Mouse (Mus musculus) c-Kit-positive CD71-positive TER-119-negative erythroid progenitor cells, embryonic 14.5 days (primary cell): Measurements from ENCODE around the gene Recql5.

Experiments used
- DNase-seq: peaks from one replicate; pipeline ENCODE4 v3.0.0-alpha.2; 2013; ENCODE audit warnings: low read depth

Gene Recql5

DNA sequence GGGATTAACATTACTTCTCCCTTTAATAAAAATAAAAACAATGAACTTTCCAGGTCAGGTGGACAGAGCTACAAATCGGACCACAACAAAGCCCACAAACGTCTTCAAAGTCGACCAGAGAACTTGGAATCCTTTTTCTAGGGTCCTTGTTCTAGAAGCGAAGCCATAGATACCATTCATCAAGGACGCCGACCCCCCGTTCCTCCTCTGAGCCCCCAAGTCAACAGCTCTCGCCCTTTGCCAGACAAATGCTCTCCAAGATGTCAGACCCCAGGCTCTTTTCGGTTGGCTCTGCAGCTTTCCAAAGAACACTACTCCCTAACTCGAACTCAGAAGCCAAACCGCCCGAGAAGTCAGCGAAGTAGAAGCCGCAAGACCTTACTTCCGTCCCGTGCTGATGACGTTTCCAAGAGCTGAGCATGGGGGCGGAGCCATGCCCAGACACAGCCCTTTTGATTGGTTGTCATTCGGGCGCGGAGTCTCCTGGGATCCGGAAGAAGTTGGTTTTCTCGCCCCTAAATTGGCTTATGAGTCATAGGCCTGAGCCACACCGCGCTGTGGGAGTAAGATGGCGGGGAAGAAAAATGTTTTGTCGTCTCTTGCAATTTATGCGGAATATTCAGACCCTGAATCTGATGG, at the start of gene Recql5, which contains the start of gene Sap30bp:
TSS of gene Recql5 (minus strand) at position 370 of the 639 bp plus-strand sequence.
TSS of gene Sap30bp (plus strand) at position 175 of the 639 bp plus-strand sequence.
- peak; percentile 99 for DNase-seq

DNA sequence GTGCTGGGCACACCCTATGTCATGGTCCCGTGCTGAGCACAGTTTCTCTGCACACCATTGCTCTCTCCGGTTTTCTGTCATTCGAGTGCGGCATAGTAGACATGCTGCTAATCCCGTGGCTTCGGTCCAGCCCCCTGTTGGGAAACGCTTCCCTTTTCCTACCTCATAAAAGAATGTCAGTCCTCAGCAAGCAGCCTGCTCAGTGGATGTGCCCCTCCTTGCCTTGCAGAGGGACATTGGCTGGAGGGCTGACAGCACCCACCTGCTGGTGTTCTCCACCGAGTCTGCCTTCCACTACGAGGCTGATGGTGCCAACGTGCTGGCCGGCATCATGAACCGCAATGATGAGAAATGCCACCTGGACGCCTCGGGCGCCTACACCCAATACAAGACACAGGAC, 49.2 kb upstream of the Recql5 start:
- no peak for DNase-seq

DNA sequence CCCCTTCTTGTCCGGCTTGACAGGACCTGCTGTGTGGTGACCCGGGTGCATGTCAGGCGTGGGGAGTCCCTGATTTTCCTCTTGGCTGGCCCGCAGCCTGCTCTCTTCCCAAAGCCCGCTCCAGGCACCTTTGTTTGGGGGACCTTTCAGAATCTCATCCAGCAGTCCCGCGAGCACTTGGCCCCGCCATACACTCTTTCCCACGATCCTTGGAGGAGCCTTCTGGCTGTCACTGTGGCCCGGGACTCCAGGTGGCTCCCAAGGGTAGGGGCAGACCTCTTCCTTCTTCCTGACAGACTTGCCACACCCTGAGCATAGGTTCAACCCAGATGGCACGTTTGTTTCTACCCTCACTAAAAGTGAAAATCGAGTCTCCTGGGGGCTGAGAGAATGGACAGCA, 42.3 kb upstream of the Recql5 start:
- no peak for DNase-seq

DNA sequence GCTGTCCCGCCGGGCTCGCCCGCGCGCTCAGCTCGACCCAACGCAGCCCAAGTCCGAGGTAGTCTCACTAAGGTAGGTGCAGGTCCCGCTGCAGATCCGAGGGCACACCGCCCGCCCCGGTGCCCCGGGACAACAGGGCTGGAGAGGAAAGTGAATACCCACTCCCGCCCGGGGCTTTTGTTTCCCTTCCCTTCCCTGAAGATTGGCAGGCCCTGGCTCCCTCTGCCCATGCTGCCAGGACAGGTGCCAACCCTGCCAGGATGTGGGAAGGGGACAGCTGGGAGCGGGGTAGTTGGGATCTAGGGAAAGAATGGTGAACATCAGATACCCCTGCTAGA, 41.8 kb upstream of the Recql5 start:
- DNase-seq, result no peak

DNA sequence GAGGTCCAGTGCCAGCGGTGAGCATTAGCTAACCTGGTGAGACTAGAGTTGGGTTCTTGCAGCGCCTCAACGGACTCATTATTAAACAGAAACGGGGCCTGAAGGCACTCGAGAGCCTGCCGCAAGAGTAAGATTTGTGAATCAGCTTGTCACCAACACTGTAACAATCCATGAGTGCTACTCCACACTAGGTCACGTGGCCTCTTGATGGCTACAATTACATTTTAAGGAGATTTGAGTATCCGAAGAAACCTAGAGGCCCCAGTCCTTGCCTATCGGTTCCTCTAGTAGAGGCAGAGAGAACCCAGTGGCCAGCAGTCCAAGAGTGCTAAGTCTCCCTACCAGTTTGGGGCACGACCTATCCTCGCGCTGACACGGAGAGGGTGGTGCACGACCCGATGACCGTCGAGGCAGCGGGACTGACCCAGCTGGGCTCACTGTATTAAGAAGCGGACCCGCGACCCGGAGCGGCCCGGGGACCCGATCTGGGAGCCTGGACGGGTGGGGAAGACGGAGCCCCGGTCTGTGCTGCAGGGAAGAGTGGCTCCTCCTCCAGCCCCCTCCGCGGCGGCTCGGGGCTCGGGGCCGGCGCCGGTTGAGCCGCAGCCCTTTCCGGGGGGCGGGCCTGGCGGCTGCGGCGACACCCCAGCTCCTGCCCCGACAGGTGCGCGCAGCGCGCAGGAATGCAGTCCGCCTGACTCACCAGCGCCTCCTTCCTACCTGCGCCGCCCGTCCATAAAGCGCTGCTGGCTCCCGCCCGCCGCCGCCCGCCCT, 41.2 kb upstream of the Recql5 start, which contains the start of gene Itgb4:
TSS of gene Itgb4 (plus strand) at position 401 of the 774 bp plus-strand sequence.
- no peak for DNase-seq

DNA sequence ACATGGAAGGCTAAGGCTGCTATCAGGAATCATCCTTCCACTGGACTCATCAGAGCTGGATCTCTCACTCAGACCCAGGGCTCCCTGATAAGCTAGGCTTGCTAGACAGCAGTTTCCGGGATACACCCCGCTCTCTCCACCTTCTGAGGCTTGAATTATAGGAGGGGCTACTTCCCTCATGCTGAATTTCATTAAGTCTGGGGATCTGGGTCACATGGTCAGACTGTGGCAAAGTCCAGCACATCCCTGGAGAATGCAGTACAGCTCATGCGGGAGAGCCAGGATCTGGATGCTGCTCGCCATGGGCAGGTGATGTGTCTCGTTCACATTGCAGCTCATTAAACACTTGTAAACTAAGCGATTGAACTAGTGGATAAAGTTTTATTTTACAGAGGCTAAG, 37.7 kb upstream of the Recql5 start:
- no peak for DNase-seq

- no peak for DNase-seq
Observed at GRCm38 (mm10) chr11:115970006-115970673, 36.9 kb upstream of the Recql5 start.

GRCm38 (mm10) chr11:115968731-115969405, 35.6 kb upstream of the Recql5 start:
- DNase-seq, result no peak

DNA sequence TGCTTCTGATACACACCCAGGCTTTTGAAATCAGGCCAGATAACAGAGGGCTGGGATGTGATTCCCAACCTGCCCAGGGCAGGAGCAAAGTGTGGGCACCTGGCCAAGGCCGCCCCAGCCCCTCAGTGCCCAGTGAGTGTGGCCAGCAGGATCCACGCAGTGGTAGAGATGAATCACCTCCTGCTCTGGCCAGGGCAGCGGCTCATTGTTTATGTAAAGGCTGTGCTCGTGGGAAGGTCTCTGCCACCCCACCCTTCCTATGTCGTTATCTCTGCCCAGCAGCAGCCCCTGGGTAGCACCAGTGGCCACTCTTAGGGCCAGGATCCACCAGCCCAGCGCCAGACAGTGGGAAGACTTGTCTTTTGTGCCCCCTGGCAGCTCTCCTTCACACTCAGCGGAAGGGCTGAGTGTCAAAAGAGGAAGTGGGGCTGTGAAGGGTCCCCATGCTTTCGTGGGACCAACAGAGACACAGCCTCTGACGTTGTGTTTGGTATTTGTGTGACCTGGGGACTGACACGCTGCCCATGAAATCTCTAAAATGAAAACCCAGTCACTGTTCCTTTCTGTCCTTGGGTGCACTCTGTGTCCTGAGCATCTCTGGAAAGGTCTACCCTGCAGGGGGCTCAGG, 31.8 kb upstream of the Recql5 start:
- no peak for DNase-seq

GRCm38 (mm10) chr11:115962651-115963412, 29.6 kb upstream of the Recql5 start:
- DNase-seq, result no peak

- no peak for DNase-seq
Observed at GRCm38 (mm10) chr11:115959018-115959417, 25.7 kb upstream of the Recql5 start.

DNA sequence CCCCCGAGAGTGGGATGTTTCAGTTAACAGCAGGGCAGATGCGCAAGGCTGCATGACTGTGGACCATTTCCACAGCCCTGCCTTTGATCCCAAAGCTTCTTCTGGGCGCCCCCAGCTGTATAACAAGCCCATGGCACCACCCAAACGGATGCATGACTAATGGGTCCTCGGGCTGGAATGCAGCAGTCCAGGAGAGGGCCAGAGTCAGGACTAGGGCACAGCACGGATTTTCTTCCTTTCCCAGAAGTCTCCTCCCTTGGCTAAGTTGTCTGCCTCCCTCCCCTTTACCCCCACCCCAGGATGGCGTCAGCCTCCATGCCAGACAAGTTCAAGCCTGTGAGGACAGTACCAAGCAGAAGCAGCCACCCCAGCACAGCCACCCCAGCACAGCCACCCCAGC, 24.7 kb upstream of the Recql5 start:
- no peak for DNase-seq

- DNase-seq, result no peak
Observed at GRCm38 (mm10) chr11:115956453-115956852, 23.2 kb upstream of the Recql5 start.

- DNase-seq, result no peak
Observed at GRCm38 (mm10) chr11:115955195-115955858, 22.1 kb upstream of the Recql5 start.

DNA sequence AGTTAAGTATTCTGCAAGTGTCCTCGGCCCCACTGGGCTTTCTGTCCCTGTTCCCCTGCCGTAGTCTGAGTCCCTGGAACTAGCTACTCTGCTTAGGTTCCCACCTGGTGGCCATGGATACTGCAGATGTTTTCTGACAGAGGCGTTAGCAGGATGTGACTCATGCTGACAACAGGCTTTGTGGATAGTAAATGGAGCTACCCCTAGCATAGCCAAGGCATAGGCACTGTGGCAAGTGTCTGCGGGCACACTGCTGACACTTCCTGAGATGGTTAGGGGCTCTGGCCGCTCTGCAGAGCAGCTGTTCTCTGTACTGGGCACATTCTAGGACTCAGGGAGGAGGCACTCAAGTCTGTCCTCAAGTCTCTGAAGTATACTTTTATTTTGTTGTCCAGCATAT, 21.4 kb upstream of the Recql5 start:
- no peak for DNase-seq

- no peak for DNase-seq
Observed at GRCm38 (mm10) chr11:115950719-115951118, 17.4 kb upstream of the Recql5 start.

DNA sequence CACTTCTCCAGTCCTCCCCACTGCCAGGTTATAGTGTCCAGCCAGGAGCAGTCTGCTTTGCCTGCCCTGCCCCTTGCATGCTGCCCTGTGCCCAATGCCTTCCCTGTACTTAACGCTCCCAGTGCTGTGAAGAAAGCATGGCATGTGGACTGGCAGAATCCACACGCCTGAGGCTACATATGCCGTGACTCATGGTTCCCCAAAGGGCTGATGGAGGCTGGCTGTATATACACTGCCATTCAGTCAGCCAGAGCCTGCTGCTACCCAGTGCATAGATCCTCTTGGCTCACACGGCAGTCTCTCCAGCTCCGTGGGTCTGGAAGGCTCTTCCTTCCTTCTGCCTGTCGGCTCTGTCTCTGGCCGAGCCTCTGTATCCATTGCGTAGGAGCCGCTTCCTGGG, 15.0 kb upstream of the Recql5 start:
- no peak for DNase-seq

- DNase-seq, result no peak
Observed at GRCm38 (mm10) chr11:115946221-115946828, 13.0 kb upstream of the Recql5 start.

DNA sequence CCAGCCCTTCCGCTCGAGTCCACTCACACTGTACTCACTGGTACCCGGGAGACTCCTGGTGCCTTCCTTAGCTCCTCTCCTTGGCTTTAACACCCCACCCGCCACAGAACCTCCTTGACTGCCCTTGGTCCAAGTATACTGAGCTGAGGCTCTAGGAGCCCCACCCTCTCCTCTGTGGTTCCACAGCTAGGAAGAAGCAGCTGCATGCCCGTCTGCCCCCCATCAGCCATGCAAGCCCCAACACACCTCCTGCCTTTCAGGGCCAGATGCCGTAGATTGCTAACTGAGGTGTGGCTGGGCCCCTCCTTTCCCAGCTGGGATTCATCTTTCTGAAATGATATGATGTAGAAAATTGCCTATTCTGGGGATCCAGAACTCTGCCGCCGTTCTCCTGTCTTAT, 12.0 kb upstream of the Recql5 start:
- no peak for DNase-seq

DNA sequence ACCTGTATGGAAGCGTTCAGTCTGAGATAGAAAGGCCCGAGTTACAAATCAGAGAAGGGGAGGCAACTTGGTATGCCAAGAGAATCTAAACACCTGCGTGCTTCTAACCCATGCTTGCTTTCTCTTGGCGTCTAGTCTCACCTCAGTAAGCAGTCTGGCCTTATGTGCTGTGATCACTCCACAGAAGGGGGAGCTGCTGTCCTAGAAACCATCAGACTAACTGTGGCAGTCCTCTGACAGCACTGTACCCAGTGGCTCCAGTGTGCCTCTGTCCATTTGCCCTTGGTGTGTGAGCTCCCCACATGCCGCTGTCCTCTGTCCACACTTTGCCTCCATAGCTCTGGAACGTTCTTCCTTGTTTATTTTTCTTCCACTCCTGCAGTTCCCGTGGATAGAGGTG, 8.7 kb upstream of the Recql5 start:
- no peak for DNase-seq
